Mouse (Mus musculus) erythroblast, embryonic 14.5 days (primary cell): Measurements from ENCODE around the gene Tcte2.

Experiments used
- GATA1 ChIP-seq: IDR thresholded peaks from 2 replicates; pipeline ENCODE4 v1.6.1; 2012; ENCODE audit warnings: low read length, inconsistent platforms, mixed read lengths
- TAL1 ChIP-seq: IDR thresholded peaks from 3 replicates; pipeline ENCODE4 v1.6.1; 2012; ENCODE audit warnings: low read length, inconsistent platforms, mixed read lengths

- TF ChIP-seq GATA1, result no peak
- TF ChIP-seq TAL1, result no peak
These were observed 91.4 kb downstream of the Tcte2 start for GRCm38 (mm10) chr17:13670227-13670626.
